Mouse (Mus musculus) bone marrow macrophage, adult 2 months (primary cell): Measurements from ENCODE around the gene Casc3.

ENCODE experiments used
- CTCF ChIP-seq: IDR thresholded peaks from 2 replicates; pipeline ENCODE4 v1.5.1; 2012; ENCODE audit warnings: low read depth, mild to moderate bottlenecking, low read length, moderate library complexity
- POLR2A ChIP-seq: IDR thresholded peaks from 2 replicates; pipeline ENCODE4 v1.6.1; 2012; ENCODE audit warnings: mild to moderate bottlenecking, low read depth, low read length, borderline replicate concordance

DNA sequence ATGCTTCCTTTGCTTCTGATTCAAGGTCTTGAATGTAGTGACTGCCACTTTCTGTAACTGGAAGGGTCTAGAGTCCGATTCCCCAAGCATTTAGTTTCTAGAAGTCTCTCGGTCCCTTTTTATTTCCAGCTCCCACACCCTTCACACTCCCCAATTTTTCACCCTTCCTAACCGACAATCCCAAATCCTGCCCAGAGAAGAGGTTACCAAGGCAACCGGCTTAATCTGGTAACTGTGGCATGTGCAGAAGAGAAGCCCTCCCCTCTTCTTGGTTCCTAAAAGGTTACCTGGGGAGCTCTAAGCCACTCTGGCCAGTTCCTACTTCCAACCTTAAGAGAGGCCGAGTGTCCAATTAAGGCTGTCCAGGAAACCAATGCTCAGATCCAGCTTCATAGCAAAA lies 30.6 kb downstream of the Casc3 start:
- TF ChIP-seq CTCF (no peak), POLR2A (no peak)
